Mouse (Mus musculus): ENCODE measurements at regions not wholly inside any gene's neighbourhood (a gene's known extent, or its start where the extent isn't known, plus 50 kb on each side); places are given as distances from the start of the nearest gene placed in this dataset.

- Histone ChIP-seq H3K27ac (replicated peaks; ENCODE audit: low read depth, low read length) (no peak overlapping the region), H3K36me3 (replicated peaks; ENCODE audit: control insufficient read depth, insufficient read depth, low read depth, low read length) (no peaks in the 10 kb centered on the region), H3K4me3 (ENCODE audit: low read depth, low read length) (no peak overlapping the region), H3K4me1 (ENCODE audit: control insufficient read depth, insufficient read depth, low read length) (no peaks in the 10 kb centered on the region), H3K9me3 (replicated peaks; ENCODE audit: control insufficient read depth, low read length) (no peaks in the 10 kb centered on the region), H3K27me3 (ENCODE audit: control insufficient read depth, insufficient read depth, low read length) (no peaks in the 10 kb centered on the region), H3K4me2 (ENCODE audit: low read depth, low read length) (no peak overlapping the region), H3K9ac (replicated peaks; ENCODE audit: low read length) (no peak overlapping the region)
- 0 out of 2 replicates have a peak, but pooled peaks have one; percentile 44 for ATAC-seq (replicated peaks; ENCODE audit: insufficient number of reproducible peaks, low FRiP score, low TSS enrichment, low read depth)
- 45% methylated on average over 14 of the region's 14 CpGs for WGBS
- DNase-seq (ENCODE audit: low spot score): peak; percentile 66
These were observed 95.8 kb upstream of the Glrp1 start for GRCm38 (mm10) chr1:88605616-88606190.

- Histone ChIP-seq H3K9me3 (replicated peaks; ENCODE audit: control insufficient read depth, low read length) (no peaks in the 10 kb centered on the region), H3K9ac (replicated peaks; ENCODE audit: low read length) (no peak overlapping the region), H3K36me3 (replicated peaks; ENCODE audit: control insufficient read depth, insufficient read depth, low read depth, low read length) (no peaks in the 10 kb centered on the region), H3K27me3 (ENCODE audit: control insufficient read depth, insufficient read depth, low read length) (no peaks in the 10 kb centered on the region), H3K4me3 (ENCODE audit: low read depth, low read length) (no peak overlapping the region), H3K4me1 (ENCODE audit: control insufficient read depth, insufficient read depth, low read length) (no peaks in the 10 kb centered on the region), H3K4me2 (ENCODE audit: low read depth, low read length) (no peak overlapping the region), H3K27ac (replicated peaks; ENCODE audit: low read depth, low read length) (no peak overlapping the region)
- ATAC-seq (replicated peaks; ENCODE audit: insufficient number of reproducible peaks, low FRiP score, low TSS enrichment, low read depth): no peak
- no peak for DNase-seq (ENCODE audit: low spot score)
- 56% methylated on average over 3 of the region's 3 CpGs for WGBS
These were observed 92.4 kb upstream of the Glrp1 start for GRCm38 (mm10) chr1:88602241-88602640.

GRCm38 (mm10) chr1:88601801-88602200 is 91.9 kb upstream of the Glrp1 start:
- no peak overlapping the region for H3K4me3 ChIP-seq (ENCODE audit: low read depth, low read length)
- WGBS: 84% methylated on average over 7 of the region's 8 CpGs
- H3K36me3 ChIP-seq (replicated peaks; ENCODE audit: control insufficient read depth, insufficient read depth, low read depth, low read length): no peaks in the 10 kb centered on the region
- no peaks in the 10 kb centered on the region for H3K27me3 ChIP-seq (ENCODE audit: control insufficient read depth, insufficient read depth, low read length)
- ATAC-seq (replicated peaks; ENCODE audit: insufficient number of reproducible peaks, low FRiP score, low TSS enrichment, low read depth) (no peak), DNase-seq (ENCODE audit: low spot score) (no peak)
- H3K9ac ChIP-seq (replicated peaks; ENCODE audit: low read length): no peak overlapping the region
- H3K9me3 ChIP-seq (replicated peaks; ENCODE audit: control insufficient read depth, low read length): no peaks in the 10 kb centered on the region
- no peaks in the 10 kb centered on the region for H3K4me1 ChIP-seq (ENCODE audit: control insufficient read depth, insufficient read depth, low read length)
- H3K27ac ChIP-seq (replicated peaks; ENCODE audit: low read depth, low read length): no peak overlapping the region
- no peak overlapping the region for H3K4me2 ChIP-seq (ENCODE audit: low read depth, low read length)

- no peak for ATAC-seq (replicated peaks; ENCODE audit: insufficient number of reproducible peaks, low FRiP score, low TSS enrichment, low read depth)
- Histone ChIP-seq H3K4me1 (ENCODE audit: control insufficient read depth, insufficient read depth, low read length) (no peaks in the 10 kb centered on the region), H3K27me3 (ENCODE audit: control insufficient read depth, insufficient read depth, low read length) (no peaks in the 10 kb centered on the region), H3K9me3 (replicated peaks; ENCODE audit: control insufficient read depth, low read length) (no peaks in the 10 kb centered on the region), H3K36me3 (replicated peaks; ENCODE audit: control insufficient read depth, insufficient read depth, low read depth, low read length) (no peaks in the 10 kb centered on the region), H3K4me3 (ENCODE audit: low read depth, low read length) (no peak overlapping the region), H3K27ac (replicated peaks; ENCODE audit: low read depth, low read length) (no peak overlapping the region), H3K9ac (replicated peaks; ENCODE audit: low read length) (no peak overlapping the region), H3K4me2 (ENCODE audit: low read depth, low read length) (no peak overlapping the region)
- no peak for DNase-seq (ENCODE audit: low spot score)
- WGBS: 75% methylated on average over 1 of the region's 1 CpGs
These were observed 90.3 kb upstream of the Glrp1 start for GRCm38 (mm10) chr1:88600145-88600544.

- no peaks in the 10 kb centered on the region for H3K27me3 ChIP-seq (ENCODE audit: control insufficient read depth, insufficient read depth, low read length)
- H3K36me3 ChIP-seq (replicated peaks; ENCODE audit: control insufficient read depth, insufficient read depth, low read depth, low read length): no peaks in the 10 kb centered on the region
- H3K4me3 ChIP-seq (ENCODE audit: low read depth, low read length): no peak overlapping the region
- no peak for DNase-seq (ENCODE audit: low spot score)
- 46% methylated on average over 9 of the region's 9 CpGs for WGBS
- H3K27ac ChIP-seq (replicated peaks; ENCODE audit: low read depth, low read length): no peak overlapping the region
- no peaks in the 10 kb centered on the region for H3K9me3 ChIP-seq (replicated peaks; ENCODE audit: control insufficient read depth, low read length)
- no peak overlapping the region for H3K4me2 ChIP-seq (ENCODE audit: low read depth, low read length)
- no peaks in the 10 kb centered on the region for H3K4me1 ChIP-seq (ENCODE audit: control insufficient read depth, insufficient read depth, low read length)
- ATAC-seq (replicated peaks; ENCODE audit: insufficient number of reproducible peaks, low FRiP score, low TSS enrichment, low read depth): no peak
- no peak overlapping the region for H3K9ac ChIP-seq (replicated peaks; ENCODE audit: low read length)
These were observed 84.8 kb upstream of the Glrp1 start for GRCm38 (mm10) chr1:88594484-88595254.

GRCm38 (mm10) chr1:88592036-88592435 is 82.2 kb upstream of the Glrp1 start:
- Histone ChIP-seq H3K27me3 (ENCODE audit: control insufficient read depth, insufficient read depth, low read length) (no peaks in the 10 kb centered on the region), H3K4me1 (ENCODE audit: control insufficient read depth, insufficient read depth, low read length) (no peaks in the 10 kb centered on the region), H3K27ac (replicated peaks; ENCODE audit: low read depth, low read length) (no peak overlapping the region), H3K9me3 (replicated peaks; ENCODE audit: control insufficient read depth, low read length) (no peaks in the 10 kb centered on the region), H3K36me3 (replicated peaks; ENCODE audit: control insufficient read depth, insufficient read depth, low read depth, low read length) (no peaks in the 10 kb centered on the region), H3K4me3 (ENCODE audit: low read depth, low read length) (no peak overlapping the region), H3K4me2 (ENCODE audit: low read depth, low read length) (no peak overlapping the region), H3K9ac (replicated peaks; ENCODE audit: low read length) (no peak overlapping the region)
- 85% methylated on average over 6 of the region's 6 CpGs for WGBS
- ATAC-seq (replicated peaks; ENCODE audit: insufficient number of reproducible peaks, low FRiP score, low TSS enrichment, low read depth) (no peak), DNase-seq (ENCODE audit: low spot score) (no peak)

GRCm38 (mm10) chr1:88590802-88591380 is 81.0 kb upstream of the Glrp1 start:
- H3K9ac ChIP-seq (replicated peaks; ENCODE audit: low read length): no peak overlapping the region
- DNase-seq (ENCODE audit: low spot score) (no peak), ATAC-seq (replicated peaks; ENCODE audit: insufficient number of reproducible peaks, low FRiP score, low TSS enrichment, low read depth) (no peak)
- no peak overlapping the region for H3K27ac ChIP-seq (replicated peaks; ENCODE audit: low read depth, low read length)
- no peaks in the 10 kb centered on the region for H3K27me3 ChIP-seq (ENCODE audit: control insufficient read depth, insufficient read depth, low read length)
- no peaks in the 10 kb centered on the region for H3K36me3 ChIP-seq (replicated peaks; ENCODE audit: control insufficient read depth, insufficient read depth, low read depth, low read length)
- H3K4me1 ChIP-seq (ENCODE audit: control insufficient read depth, insufficient read depth, low read length): no peaks in the 10 kb centered on the region
- H3K9me3 ChIP-seq (replicated peaks; ENCODE audit: control insufficient read depth, low read length): no peaks in the 10 kb centered on the region
- H3K4me2 ChIP-seq (ENCODE audit: low read depth, low read length): no peak overlapping the region
- H3K4me3 ChIP-seq (ENCODE audit: low read depth, low read length): no peak overlapping the region
- 66% methylated on average over 9 of the region's 9 CpGs for WGBS

- no peak for ATAC-seq (replicated peaks; ENCODE audit: insufficient number of reproducible peaks, low FRiP score, low TSS enrichment, low read depth)
- no peak overlapping the region for H3K4me3 ChIP-seq (ENCODE audit: low read depth, low read length)
- 84% methylated on average over 1 of the region's 1 CpGs for WGBS
These were observed 78.9 kb upstream of the Glrp1 start for GRCm38 (mm10) chr1:88588747-88589146.

More at GRCm38 (mm10) chr1:88588747-88589146, 78.9 kb upstream of the Glrp1 start:
- no peak overlapping the region for H3K4me2 ChIP-seq (ENCODE audit: low read depth, low read length)
- no peak overlapping the region for H3K27ac ChIP-seq (replicated peaks; ENCODE audit: low read depth, low read length)
- H3K4me1 ChIP-seq (ENCODE audit: control insufficient read depth, insufficient read depth, low read length): no peaks in the 10 kb centered on the region
- no peaks in the 10 kb centered on the region for H3K9me3 ChIP-seq (replicated peaks; ENCODE audit: control insufficient read depth, low read length)
- no peak overlapping the region for H3K9ac ChIP-seq (replicated peaks; ENCODE audit: low read length)
- H3K36me3 ChIP-seq (replicated peaks; ENCODE audit: control insufficient read depth, insufficient read depth, low read depth, low read length): no peaks in the 10 kb centered on the region
- DNase-seq (ENCODE audit: low spot score): no peak
- H3K27me3 ChIP-seq (ENCODE audit: control insufficient read depth, insufficient read depth, low read length): no peaks in the 10 kb centered on the region
